Mouse (Mus musculus) layer of hippocampus, adult 8-10 months (tissue): Measurements from ENCODE around the gene Tdg. TPM values are rescaled to one million over a fixed set of nuclear protein-coding genes. Genes with fewer than 3 reads are reported as not detected.

ENCODE experiments used
- total RNA-seq, 4 experiments: library from RNA; stranded (reverse); gene quantifications; 2 replicates each; pipeline ENCODE4 v1.2.4; 2022

Tdg gene
- total RNA-seq, 4 experiments from 2014 or later, result 35.5 to 42.7 (median 36.9) TPM

Other genes starting within 250 kb of the Tdg start
- gene Gm1553, start 137.2 kb upstream of the Tdg start, total RNA-seq, result not detected
- 10 to 100 TPM; 19.7 to 22.4 (median 19.7) TPM for gene 1190007I07Rik, start 6.6 kb upstream of the Tdg start, total RNA-seq
- gene Glt8d2, start 60.8 kb downstream of the Tdg start, total RNA-seq, result 10 to 100 TPM; 13.9 to 26.8 (median 18.1) TPM
- gene Hcfc2, start 66.3 kb downstream of the Tdg start, total RNA-seq, result 10 to 100 TPM; 40.1 to 62.4 (median 51.7) TPM
- gene Nfyb, start 134.3 kb downstream of the Tdg start, total RNA-seq, result 10 to 100 TPM; 58.1 to 69.3 (median 62.9) TPM
- 10 to 100 TPM; 53.3 to 58.4 (median 56.1) TPM for gene Txnrd1, start 204.1 kb downstream of the Tdg start, total RNA-seq
- 1 to 10 TPM; 1.7 to 3.4 (median 2.6) TPM for gene Eid3, start 236.8 kb downstream of the Tdg start, total RNA-seq